Mouse (Mus musculus): ENCODE measurements around the gene Chd2.

DNA sequence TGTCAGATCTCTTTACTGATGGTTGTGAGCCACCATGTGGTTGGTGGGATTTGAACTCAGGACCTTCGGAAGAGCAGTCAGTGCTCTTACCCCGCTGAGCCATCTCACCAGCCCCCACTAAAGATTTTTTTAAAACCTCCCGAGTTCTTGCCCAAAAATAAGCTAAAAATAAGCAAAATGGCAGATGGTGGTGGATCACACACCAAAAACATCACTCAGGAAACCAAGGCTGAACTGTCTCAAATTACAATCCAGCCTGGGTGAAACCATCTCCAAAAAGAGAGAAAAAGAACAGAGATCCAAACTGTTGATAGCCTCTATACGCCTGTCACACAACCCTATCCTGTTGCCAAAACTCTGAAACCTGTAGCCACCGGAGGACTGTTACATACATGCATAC is 11.5 kb downstream of the Chd2 start:
- no peak for TF ChIP-seq POLR2A (IDR thresholded peaks at IDR 0.05; ENCODE audit: low read depth, low read length)
- no peak for TF ChIP-seq CTCF (IDR thresholded peaks at IDR 0.05; ENCODE audit: extremely low read depth, insufficient read length, insufficient replicate concordance, low read depth, low read length)

All from small intestine, adult 2 months (tissue).